Mouse (Mus musculus): ENCODE measurements around the gene Gm10097.

The Gm10097 gene

GRCm38 (mm10) chr10:5085792-5086191 lies 16.8 kb downstream of the Gm10097 start:
- no peak for DNase-seq (ENCODE audit: low read depth)

- DNase-seq (ENCODE audit: low read depth), result no peak
Observed at GRCm38 (mm10) chr10:5086329-5086728, 17.3 kb downstream of the Gm10097 start.

GRCm38 (mm10) chr10:5087336-5087735 lies 18.3 kb downstream of the Gm10097 start:
- DNase-seq (ENCODE audit: low read depth), result no peak

- no peak for DNase-seq (ENCODE audit: low read depth)
Observed at GRCm38 (mm10) chr10:5089133-5089532, 20.1 kb downstream of the Gm10097 start.

- no peak for DNase-seq (ENCODE audit: low read depth)
Observed at GRCm38 (mm10) chr10:5096996-5097753, 28.2 kb downstream of the Gm10097 start.

- DNase-seq (ENCODE audit: low read depth), result no peak
Observed at GRCm38 (mm10) chr10:5097754-5098137, 28.8 kb downstream of the Gm10097 start.

- DNase-seq (ENCODE audit: low read depth), result no peak
Observed at GRCm38 (mm10) chr10:5110773-5111172, 41.8 kb downstream of the Gm10097 start.

GRCm38 (mm10) chr10:5116155-5116554 lies 47.2 kb downstream of the Gm10097 start:
- DNase-seq (ENCODE audit: low read depth), result no peak

- no peak for DNase-seq (ENCODE audit: low read depth)
Observed at GRCm38 (mm10) chr10:5116720-5117119, 47.7 kb downstream of the Gm10097 start.

Measured in c-Kit-positive CD71-positive TER-119-negative erythroid progenitor cells, embryonic 14.5 days (primary cell).